Mouse (Mus musculus) cerebral cortex, adult 2 months (tissue): ENCODE results near the gene Slc13a1.

Experiments
- WGBS: fragments of 180-500 bp; shearing (Covaris S2); methylation state at CpG from one replicate; pipeline ENCODE4 v1.1.7; 2018; 5-methylcytosine and 5-hydroxymethylcytosine counted together

Slc13a1 gene

GRCm38 (mm10) chr6:24055086-24055485, 112.8 kb downstream of the Slc13a1 start:
- WGBS, result 86% methylated on average over 4 of the region's 4 CpGs

DNA sequence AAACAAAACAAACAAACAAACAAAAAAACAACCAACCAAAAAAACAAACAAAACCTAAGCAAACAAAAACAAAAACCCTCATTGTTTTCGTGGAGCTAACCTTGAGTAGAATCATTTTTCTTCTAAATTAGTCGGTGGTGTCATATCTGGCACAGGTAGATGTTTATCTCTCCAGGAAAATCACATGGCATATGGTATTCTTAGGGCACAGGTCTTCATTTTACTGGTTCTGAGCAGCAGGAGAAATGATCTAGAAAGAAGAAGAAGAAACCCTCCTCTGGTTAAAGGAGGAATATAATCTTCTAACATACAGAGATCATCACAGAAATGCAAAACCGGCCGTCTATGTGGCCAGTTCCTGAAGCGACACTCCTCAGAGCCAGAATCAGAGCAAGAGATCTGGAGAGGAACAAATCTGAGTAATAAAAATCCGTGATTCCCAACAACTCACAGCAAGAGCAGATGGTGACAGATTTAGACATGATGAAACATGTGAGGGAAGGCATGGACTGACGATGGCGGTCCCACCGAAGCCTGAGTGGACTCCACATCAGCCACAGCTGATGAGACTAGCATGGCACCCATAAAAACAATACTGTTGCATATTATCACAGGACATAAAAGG, 113.7 kb downstream of the Slc13a1 start:
- 71% methylated on average over 9 of the region's 9 CpGs for WGBS

DNA sequence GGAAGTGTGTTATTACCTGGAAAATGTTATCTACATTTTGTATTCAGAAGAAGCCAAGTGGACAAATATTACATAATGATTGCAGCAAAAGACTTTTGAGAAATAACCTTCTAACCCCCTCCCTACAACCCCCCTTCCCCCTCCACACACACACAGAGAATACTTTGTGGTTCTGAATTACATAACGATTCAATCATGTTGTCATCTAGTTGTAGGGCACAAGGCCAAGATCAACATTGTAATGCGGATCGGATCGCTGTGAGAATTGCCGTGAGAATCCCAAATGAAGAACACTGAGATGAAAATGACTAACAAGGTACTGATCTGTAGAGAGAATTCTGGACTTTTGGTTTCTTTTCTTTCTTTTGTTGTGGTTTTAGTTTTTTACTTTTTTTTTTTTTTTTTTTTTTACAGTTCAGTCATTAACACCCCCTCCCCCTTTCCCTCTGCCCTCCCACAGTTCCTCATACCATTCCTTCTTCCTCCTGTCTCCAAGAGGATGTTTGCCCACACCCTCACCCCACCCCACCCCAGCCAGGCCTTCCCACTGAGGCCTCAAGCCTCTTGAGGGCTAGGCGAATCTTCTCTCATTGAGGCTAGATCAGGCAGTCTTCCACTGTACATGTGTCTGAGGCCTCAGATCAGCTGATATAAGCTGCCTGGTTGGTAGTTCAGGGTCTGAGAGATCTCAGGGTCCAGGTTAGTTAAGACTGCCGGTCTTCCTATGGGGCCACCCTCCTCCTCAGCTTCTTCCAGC, 120.7 kb downstream of the Slc13a1 start:
- 46% methylated on average over 7 of the region's 7 CpGs for WGBS
